Mouse (Mus musculus): ENCODE results near the gene Alyref. TPM values are rescaled to one million over a fixed set of nuclear protein-coding genes. Genes with fewer than 3 reads are reported as not detected.
A peak's percentile ranks its signal among the peaks of the same experiment; 100 is the strongest.

Alyref gene
- total and polyA plus RNA-seq, 3 experiments, result 600 to 1,072 TPM; not detected in 1

DNA sequence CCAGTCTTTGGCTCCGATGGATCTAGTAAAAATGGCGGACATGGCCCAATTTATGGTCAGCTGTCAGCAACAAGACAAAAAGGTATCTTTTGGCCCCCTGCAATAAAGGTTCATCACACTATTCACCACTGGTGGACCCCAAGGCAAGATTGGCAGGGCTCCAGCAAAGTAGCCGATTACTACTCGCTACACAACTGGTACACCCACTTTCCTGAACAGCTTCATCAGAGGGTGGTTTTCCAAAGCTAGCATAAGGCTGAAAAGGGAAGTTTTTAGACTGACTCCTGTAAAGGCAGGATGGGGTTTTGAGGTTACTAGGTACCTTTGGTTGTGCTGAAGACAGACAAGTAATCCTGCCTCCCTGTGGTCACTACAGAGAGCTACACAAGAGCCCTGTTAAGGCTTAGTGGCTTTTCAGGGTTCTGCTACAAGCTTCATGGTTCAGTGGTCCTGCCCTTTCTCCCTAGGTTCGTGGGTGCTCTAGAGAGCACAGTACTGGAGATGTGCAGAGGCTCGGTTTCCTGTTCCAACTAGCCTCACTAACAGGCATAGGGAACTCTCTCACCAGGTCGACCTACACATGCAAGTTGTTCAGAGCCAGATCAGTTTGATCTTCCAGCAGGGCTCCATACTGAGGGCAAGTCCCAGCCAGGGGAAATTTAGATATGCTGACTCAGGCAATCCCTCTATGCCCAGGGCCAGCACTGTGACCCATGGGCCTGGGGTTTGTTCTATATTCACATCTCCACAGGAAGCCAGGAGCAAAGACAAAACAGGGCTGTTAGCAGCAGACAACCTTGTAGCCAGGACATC, 20.7 kb downstream of the Alyref start:
- Histone ChIP-seq H3K79me2 (ENCODE audit: control insufficient read depth, insufficient read depth, low read length, poor library complexity) (peaks cover 50% of the 10 kb centered on the region), H3K27ac (ENCODE audit: control insufficient read depth, low read depth, low read length) (no peak overlapping the region), H3K4me3 (ENCODE audit: control insufficient read depth in 1 of 2, insufficient read depth in 1 of 2, low read depth in 2 of 2, low read length in 2 of 2) (no peak overlapping the region), H3K4me1 (ENCODE audit: control insufficient read depth in 1 of 2, insufficient read depth in 2 of 2, low read length in 2 of 2) (peaks cover 8 to 18% of the 10 kb centered on the region in 2 experiments), H3K36me3 (ENCODE audit: control insufficient read depth in 1 of 2, insufficient read depth in 2 of 2, low read length in 2 of 2) (peaks cover 4 to 22% of the 10 kb centered on the region in 2 experiments; a peak in 3 of 4 replicates), H3K27me3 (ENCODE audit: control insufficient read depth in 1 of 2, insufficient read depth in 2 of 2, low read length in 2 of 2) (no peaks in the 10 kb centered on the region), H3K9ac (ENCODE audit: control insufficient read depth, low read depth, low read length, poor library complexity, severe bottlenecking) (no peak overlapping the region), H3K9me3 (replicated peaks; ENCODE audit: insufficient read depth, low read length) (no peaks in the 10 kb centered on the region)
- TF ChIP-seq SMC3 (IDR thresholded peaks at IDR 0.05; ENCODE audit: low read depth, low read length), result peak; percentile 74
- no peak for TF ChIP-seq GATA1 (IDR thresholded peaks at IDR 0.05; ENCODE audit: low read depth, low read length)
- TF ChIP-seq HCFC1 (IDR thresholded peaks at IDR 0.05; ENCODE audit: low read depth, low read length), result 0 out of 2 replicates have a peak, but pooled peaks have one; percentile 26
- no peak for TF ChIP-seq POLR2AphosphoS5 (IDR thresholded peaks at IDR 0.05; ENCODE audit: borderline replicate concordance, low read depth, low read length)
- peak; percentile 38 for TF ChIP-seq RAD21 (IDR thresholded peaks at IDR 0.05; ENCODE audit: low read depth, low read length)
- 0 out of 2 replicates have a peak, but pooled peaks have one; percentile 49 for TF ChIP-seq MXI1 (IDR thresholded peaks at IDR 0.05; ENCODE audit: low read depth, low read length)
- TF ChIP-seq EP300 (IDR thresholded peaks at IDR 0.05; ENCODE audit: low read depth in 1 of 2, low read length in 2 of 2), result no peak
- no peak for TF ChIP-seq NRF1 (IDR thresholded peaks at IDR 0.05; ENCODE audit: insufficient read depth, low read depth, low read length, poor library complexity, severe bottlenecking)
- TF ChIP-seq SIN3A (IDR thresholded peaks at IDR 0.05; ENCODE audit: low read length), result peak; percentile 70; the same call in 1 of the 2 replicates
- peak; percentile 38; the same call in 1 of the 2 replicates for TF ChIP-seq ZC3H11A (IDR thresholded peaks at IDR 0.05; ENCODE audit: low read depth, low read length)
- 0 out of 4 replicates have a peak, but pooled peaks of 1 of the 2 experiments have one; percentile 22 for TF ChIP-seq POLR2A (IDR thresholded peaks at IDR 0.05; ENCODE audit: control insufficient read depth in 1 of 2, insufficient read depth in 1 of 2, low read depth in 1 of 2, low read length in 2 of 2, poor library complexity in 1 of 2)
- 0 out of 2 replicates have a peak, but pooled peaks have one; percentile 54 for TF ChIP-seq MYC (IDR thresholded peaks at IDR 0.05; ENCODE audit: low read depth, low read length)
- TF ChIP-seq CTCF (IDR thresholded peaks at IDR 0.05 in 2 of 3, conservative IDR thresholded peaks at IDR 0.05 in 1 of 3; ENCODE audit: control insufficient read depth in 1 of 3, insufficient read depth in 1 of 3, low read depth in 2 of 3, low read length in 3 of 3, poor library complexity in 1 of 3, severe bottlenecking in 1 of 3), result peak; percentile 28 to 70 (median 51); a peak in 5 of 6 replicates
- 0 out of 2 replicates have a peak, but pooled peaks have one; percentile 10 for TF ChIP-seq USF1 (IDR thresholded peaks at IDR 0.05; ENCODE audit: low read depth, low read length)
- TF ChIP-seq POLR2AphosphoS2 (IDR thresholded peaks at IDR 0.05; ENCODE audit: low read length), result peak; percentile 69
- TF ChIP-seq ZMIZ1 (IDR thresholded peaks at IDR 0.05; ENCODE audit: low read depth, low read length), result peak; percentile 77
- TF ChIP-seq NELFE (IDR thresholded peaks at IDR 0.05; ENCODE audit: low read depth, low read length), result 0 out of 2 replicates have a peak, but pooled peaks have one; percentile 37
- TF ChIP-seq BHLHE40 (IDR thresholded peaks at IDR 0.05; ENCODE audit: borderline replicate concordance, low read depth, low read length), result peak; percentile 26; the same call in 1 of the 2 replicates
- no peak for TF ChIP-seq KAT2A (conservative IDR thresholded peaks at IDR 0.05; ENCODE audit: low read depth, low read length)
- no peak; the same call in 1 of the 2 replicates for TF ChIP-seq CHD2 (IDR thresholded peaks at IDR 0.05; ENCODE audit: low read length)
- 0 out of 2 replicates have a peak, but pooled peaks have one; percentile 43 for TF ChIP-seq MAFK (IDR thresholded peaks at IDR 0.05; ENCODE audit: borderline replicate concordance, low read depth, low read length)
- TF ChIP-seq E2F4 (IDR thresholded peaks at IDR 0.05; ENCODE audit: borderline replicate concordance, low read depth, low read length), result peak; percentile 53; the same call in 1 of the 2 replicates
- DNase-seq (ENCODE audit: low read depth, low spot score), result peak; percentile 80

Data from MEL (cell line).